Mouse (Mus musculus) cortical plate, adult 2 months (tissue): ENCODE results near the gene Lgr4.

Experiments
- CTCF ChIP-seq: fragments of 200-500 bp; IDR thresholded peaks from 2 replicates; pipeline ENCODE4 v1.5.1; 2011; ENCODE audit warnings: mild to moderate bottlenecking, control low read depth, low read length; ENCODE audit not compliant: insufficient read depth; ENCODE audit errors: extremely low read depth
- POLR2A ChIP-seq: fragments of 200-500 bp; IDR thresholded peaks from 2 replicates; pipeline ENCODE4 v1.6.1; 2011; ENCODE audit warnings: mild to moderate bottlenecking, low read length, control low read depth; ENCODE audit not compliant: insufficient read depth; ENCODE audit errors: extremely low read depth

DNA sequence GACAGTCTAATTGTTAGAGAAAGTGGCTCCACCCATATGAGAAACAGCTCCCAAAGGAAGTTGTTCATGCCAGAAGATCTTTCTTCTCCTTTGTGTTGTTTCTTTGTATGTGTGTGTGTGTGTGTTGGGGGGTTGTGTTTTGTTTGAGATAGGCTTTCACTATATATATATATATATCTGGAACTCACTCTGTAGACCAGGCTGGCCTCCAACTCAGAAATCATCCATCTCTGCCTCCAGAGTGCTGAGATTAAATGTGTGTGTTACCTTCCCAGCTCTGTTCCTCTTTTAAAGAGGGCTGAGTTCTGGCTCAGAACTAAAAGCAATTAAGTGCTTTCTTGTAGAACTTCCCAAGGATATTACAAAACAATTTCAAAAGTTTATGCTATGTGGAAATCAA, 92.0 kb downstream of the Lgr4 start:
- TF ChIP-seq CTCF (no peak), POLR2A (no peak)
